Mouse (Mus musculus): Measurements from ENCODE around the gene Rag1. TPM values are rescaled to one million over a fixed set of nuclear protein-coding genes. Genes with fewer than 3 reads are reported as not detected.

Rag1 gene
- polyA plus RNA-seq, 1 experiment, result 0.06 TPM

DNA sequence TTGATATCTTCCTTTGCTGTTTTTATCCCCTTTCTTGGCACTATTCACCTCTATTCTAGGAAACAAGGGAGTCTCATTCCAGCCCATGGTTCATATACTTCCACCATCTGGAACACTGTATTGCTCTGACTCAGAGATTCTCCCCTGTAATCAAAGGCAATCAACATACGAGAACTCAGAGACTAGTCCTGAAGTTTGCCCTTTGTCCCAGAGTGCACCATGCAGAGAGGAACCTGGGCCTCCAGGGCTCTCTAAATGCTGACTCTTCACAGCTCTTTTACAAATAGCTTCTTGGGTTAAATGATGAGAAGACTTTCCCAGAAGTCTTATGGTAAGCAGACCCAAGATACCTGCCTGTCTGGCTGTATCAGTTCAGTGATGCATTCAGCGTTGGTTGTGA, 11.2 kb upstream of the Rag1 start:
- H3K27ac ChIP-seq (ENCODE audit: insufficient read depth, low read length), result no peak overlapping the region
- H3K4me1 ChIP-seq (ENCODE audit: control insufficient read depth, insufficient read depth, insufficient read length), result no peaks in the 10 kb centered on the region; the same call in 1 of the 2 replicates
- TF ChIP-seq CTCF (IDR thresholded peaks at IDR 0.05; ENCODE audit: extremely low read depth, insufficient read depth, insufficient read length, insufficient replicate concordance) (no peak), POLR2A (IDR thresholded peaks at IDR 0.05; ENCODE audit: low read depth, low read length) (no peak)
- no peaks in the 10 kb centered on the region for H3K27me3 ChIP-seq (ENCODE audit: control insufficient read depth, insufficient read depth, low read length)
- no peak for DNase-seq (ENCODE audit: low read depth in 1 of 2, low spot score in 2 of 2)
- H3K4me3 ChIP-seq (ENCODE audit: extremely low read depth, insufficient read depth, insufficient read length), result no peak overlapping the region
- no peaks in the 10 kb centered on the region for H3K36me3 ChIP-seq (ENCODE audit: control insufficient read depth, insufficient read depth, low read length)
- whole genome bisulfite sequencing, result 87% methylated on average over 2 of the region's 2 CpGs

DNA sequence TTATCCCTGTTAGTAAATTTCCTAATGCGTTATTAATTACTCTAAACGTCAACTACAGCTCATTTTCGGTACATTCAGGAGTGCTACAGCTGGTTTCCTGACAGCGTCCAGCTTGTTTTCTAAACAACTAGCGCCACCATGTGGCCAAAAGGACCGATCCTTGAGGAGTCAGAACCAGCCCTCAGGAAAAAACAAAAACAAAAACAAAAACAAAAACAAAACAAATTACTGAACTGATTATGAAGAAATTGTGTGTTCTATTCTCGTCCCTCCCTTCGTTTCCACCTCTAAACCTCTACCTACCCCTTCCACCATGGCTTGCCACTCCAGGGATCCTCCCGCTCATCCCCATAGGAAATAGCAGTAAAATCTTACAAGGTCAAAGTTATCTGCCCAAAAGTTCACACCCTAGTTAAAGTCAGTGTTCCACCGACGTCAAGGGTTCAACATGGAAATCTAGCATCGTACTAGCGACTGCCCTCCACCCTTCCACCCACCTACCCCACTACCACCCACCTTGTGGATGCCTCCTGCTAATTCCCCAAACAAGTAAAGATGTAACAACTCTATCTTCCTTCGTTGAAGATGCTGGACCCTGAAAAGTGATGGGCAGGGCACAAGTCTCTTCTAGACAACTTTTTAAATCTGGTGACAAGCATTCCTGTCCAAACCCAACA, 3.8 kb upstream of the Rag1 start:
- no peak overlapping the region for H3K27ac ChIP-seq (ENCODE audit: insufficient read depth, low read length)
- DNase-seq (ENCODE audit: low read depth in 1 of 2, low spot score in 2 of 2), result peak; percentile 28 to 65
- TF ChIP-seq POLR2A (IDR thresholded peaks at IDR 0.05; ENCODE audit: low read depth, low read length) (no peak), CTCF (IDR thresholded peaks at IDR 0.05; ENCODE audit: extremely low read depth, insufficient read depth, insufficient read length, insufficient replicate concordance) (peak; percentile 38; the same call in 1 of the 2 replicates)
- 16% methylated on average over 14 of the region's 14 CpGs for WGBS
- H3K27me3 ChIP-seq (ENCODE audit: control insufficient read depth, insufficient read depth, low read length), result no peaks in the 10 kb centered on the region
- no peak overlapping the region for H3K4me3 ChIP-seq (ENCODE audit: extremely low read depth, insufficient read depth, insufficient read length)
- no peaks in the 10 kb centered on the region for H3K36me3 ChIP-seq (ENCODE audit: control insufficient read depth, insufficient read depth, low read length)
- H3K4me1 ChIP-seq (ENCODE audit: control insufficient read depth, insufficient read depth, insufficient read length), result peaks cover 1% of the 10 kb centered on the region; the same call in 1 of the 2 replicates

DNA sequence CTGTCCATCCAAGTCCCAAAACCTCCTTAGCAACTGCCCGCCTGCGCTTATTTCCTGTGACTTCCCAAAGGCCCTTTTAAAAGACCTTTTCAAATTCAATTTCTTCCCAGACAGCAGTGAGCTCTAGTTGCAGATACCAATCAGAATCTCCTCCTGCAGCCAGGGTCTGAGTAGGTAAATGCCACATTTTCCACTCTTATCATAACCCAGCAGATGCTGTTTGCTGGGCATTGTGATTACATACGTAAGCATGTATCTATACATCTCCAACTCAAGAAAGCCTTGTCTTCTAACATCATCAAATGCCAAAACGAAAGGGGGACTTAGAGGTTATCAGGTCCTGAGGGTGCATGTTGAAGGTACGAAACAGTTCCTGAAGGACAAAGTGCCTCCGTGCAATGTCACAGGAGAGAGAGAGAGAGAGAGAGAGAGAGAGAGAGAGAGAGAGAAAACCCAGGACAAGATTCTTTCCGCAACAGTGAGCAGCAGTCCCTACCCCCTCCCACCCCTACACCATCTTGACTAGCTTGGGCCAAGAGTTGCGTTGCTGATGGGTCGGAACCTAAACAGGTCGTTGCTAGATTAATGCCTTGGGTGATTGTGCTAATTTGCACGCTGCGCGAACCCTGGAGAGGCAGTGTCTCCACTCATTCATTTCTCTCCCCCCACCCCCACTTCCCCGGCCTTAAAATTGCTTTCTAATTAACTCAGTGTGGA, 3.1 kb upstream of the Rag1 start:
- 46% methylated on average over 14 of the region's 14 CpGs for WGBS
- no peak for DNase-seq (ENCODE audit: low read depth in 1 of 2, low spot score in 2 of 2)
- Histone ChIP-seq H3K27ac (ENCODE audit: insufficient read depth, low read length) (no peak overlapping the region), H3K36me3 (ENCODE audit: control insufficient read depth, insufficient read depth, low read length) (no peaks in the 10 kb centered on the region), H3K4me3 (ENCODE audit: extremely low read depth, insufficient read depth, insufficient read length) (no peak overlapping the region), H3K27me3 (ENCODE audit: control insufficient read depth, insufficient read depth, low read length) (no peaks in the 10 kb centered on the region), H3K4me1 (ENCODE audit: control insufficient read depth, insufficient read depth, insufficient read length) (peaks cover 2% of the 10 kb centered on the region; the same call in 1 of the 2 replicates)
- TF ChIP-seq POLR2A (IDR thresholded peaks at IDR 0.05; ENCODE audit: low read depth, low read length), result no peak
- TF ChIP-seq CTCF (IDR thresholded peaks at IDR 0.05; ENCODE audit: extremely low read depth, insufficient read depth, insufficient read length, insufficient replicate concordance), result no peak

DNA sequence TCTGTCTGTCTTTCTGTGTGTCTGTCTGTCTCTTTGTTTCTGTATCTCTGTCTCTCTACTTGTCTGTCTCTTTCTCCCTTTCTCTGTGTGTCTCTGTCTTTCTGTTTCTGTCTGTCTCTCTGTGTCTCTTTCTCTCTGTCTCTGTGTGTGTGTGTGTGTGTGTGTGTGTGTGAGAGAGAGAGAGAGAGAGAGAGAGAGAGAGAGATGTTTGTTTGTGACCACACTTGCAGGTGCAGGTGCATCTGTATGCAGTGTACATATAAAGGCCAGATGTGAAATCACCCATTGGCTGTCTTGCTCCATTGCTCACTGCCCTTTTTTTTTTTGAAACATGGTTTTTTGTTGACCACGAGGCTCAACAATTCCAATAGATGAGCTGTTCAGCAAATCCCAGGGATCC, 1.1 kb upstream of the Rag1 start:
- H3K4me3 ChIP-seq (ENCODE audit: extremely low read depth, insufficient read depth, insufficient read length), result no peak overlapping the region
- DNase-seq (ENCODE audit: low read depth in 1 of 2, low spot score in 2 of 2), result no peak
- no peak overlapping the region for H3K27ac ChIP-seq (ENCODE audit: insufficient read depth, low read length)
- 24% methylated on average over 1 of the region's 1 CpGs for WGBS
- no peaks in the 10 kb centered on the region for H3K36me3 ChIP-seq (ENCODE audit: control insufficient read depth, insufficient read depth, low read length)
- no peaks in the 10 kb centered on the region for H3K27me3 ChIP-seq (ENCODE audit: control insufficient read depth, insufficient read depth, low read length)
- TF ChIP-seq CTCF (IDR thresholded peaks at IDR 0.05; ENCODE audit: extremely low read depth, insufficient read depth, insufficient read length, insufficient replicate concordance) (no peak), POLR2A (IDR thresholded peaks at IDR 0.05; ENCODE audit: low read depth, low read length) (no peak)
- peaks cover 2% of the 10 kb centered on the region; the same call in 1 of the 2 replicates for H3K4me1 ChIP-seq (ENCODE audit: control insufficient read depth, insufficient read depth, insufficient read length)

DNA sequence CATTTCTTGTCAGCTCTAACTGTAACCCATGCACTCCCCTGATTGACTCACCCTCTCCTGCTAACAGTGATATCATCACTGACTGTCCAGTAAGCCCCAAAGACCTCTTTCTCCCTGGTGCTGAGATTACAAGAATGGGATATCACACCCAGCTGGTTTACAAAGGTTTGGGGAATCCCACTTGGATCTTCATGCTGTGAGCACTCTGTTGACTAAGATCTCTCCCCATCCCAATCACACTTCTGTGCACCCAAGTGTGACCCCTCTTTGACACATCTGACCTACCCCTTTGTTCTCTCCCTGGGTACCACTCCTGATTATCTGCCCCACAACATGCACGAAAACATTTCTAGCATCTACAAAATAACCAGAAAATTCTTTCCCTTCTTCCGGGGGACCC, 940 bp downstream of the Rag1 start:
- 49% methylated on average over 2 of the region's 2 CpGs for whole genome bisulfite sequencing
- Histone ChIP-seq H3K27ac (ENCODE audit: insufficient read depth, low read length) (no peak overlapping the region), H3K36me3 (ENCODE audit: control insufficient read depth, insufficient read depth, low read length) (no peaks in the 10 kb centered on the region), H3K27me3 (ENCODE audit: control insufficient read depth, insufficient read depth, low read length) (no peaks in the 10 kb centered on the region), H3K4me1 (ENCODE audit: control insufficient read depth, insufficient read depth, insufficient read length) (peaks cover 5% of the 10 kb centered on the region; the same call in 1 of the 2 replicates), H3K4me3 (ENCODE audit: extremely low read depth, insufficient read depth, insufficient read length) (no peak overlapping the region)
- no peak for TF ChIP-seq CTCF (IDR thresholded peaks at IDR 0.05; ENCODE audit: extremely low read depth, insufficient read depth, insufficient read length, insufficient replicate concordance)
- TF ChIP-seq POLR2A (IDR thresholded peaks at IDR 0.05; ENCODE audit: low read depth, low read length), result no peak
- DNase-seq (ENCODE audit: low read depth in 1 of 2, low spot score in 2 of 2), result no peak

DNA sequence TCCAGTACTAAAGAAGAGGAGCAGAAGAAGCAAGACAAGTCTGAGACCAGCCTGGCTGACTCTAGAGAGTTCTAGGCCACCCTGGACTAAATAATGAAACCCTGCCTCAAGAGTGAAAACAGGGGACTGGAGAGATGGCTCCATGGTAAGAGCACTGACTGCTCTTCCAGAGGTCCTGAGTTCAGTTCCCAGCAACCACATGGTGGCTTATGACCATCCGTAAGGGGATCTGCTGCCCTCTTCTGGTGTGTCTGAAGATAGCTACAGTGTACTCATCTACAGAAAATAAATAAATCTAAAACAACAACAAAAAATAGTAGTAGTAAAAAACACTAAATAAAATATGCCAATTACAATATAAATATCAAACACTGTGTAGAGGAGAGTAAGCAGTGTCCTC, 3.5 kb downstream of the Rag1 start:
- WGBS, result 85% methylated on average over 1 of the region's 1 CpGs
- no peaks in the 10 kb centered on the region for H3K36me3 ChIP-seq (ENCODE audit: control insufficient read depth, insufficient read depth, low read length)
- H3K4me1 ChIP-seq (ENCODE audit: control insufficient read depth, insufficient read depth, insufficient read length), result peaks cover 5% of the 10 kb centered on the region; the same call in 1 of the 2 replicates
- no peak overlapping the region for H3K27ac ChIP-seq (ENCODE audit: insufficient read depth, low read length)
- no peaks in the 10 kb centered on the region for H3K27me3 ChIP-seq (ENCODE audit: control insufficient read depth, insufficient read depth, low read length)
- DNase-seq (ENCODE audit: low read depth in 1 of 2, low spot score in 2 of 2), result no peak
- no peak for TF ChIP-seq POLR2A (IDR thresholded peaks at IDR 0.05; ENCODE audit: low read depth, low read length)
- TF ChIP-seq CTCF (IDR thresholded peaks at IDR 0.05; ENCODE audit: extremely low read depth, insufficient read depth, insufficient read length, insufficient replicate concordance), result no peak
- H3K4me3 ChIP-seq (ENCODE audit: extremely low read depth, insufficient read depth, insufficient read length), result no peak overlapping the region

Data from spleen, adult 2 months (tissue).